Mouse (Mus musculus) hindbrain, embryonic 10.5 days (tissue): Measurements from ENCODE around the gene Tnfrsf23. TPM values are rescaled to one million over a fixed set of nuclear protein-coding genes. Genes with fewer than 3 reads are reported as not detected.

ENCODE experiments used
- DNase-seq: peaks from one replicate; pipeline ENCODE4 v3.0.0-alpha.2; 2017; ENCODE audit warnings: low spot score
- H3K27ac ChIP-seq: fragments of 300-500 bp; sonication (generic); 2 replicates; pipeline ENCODE4 v1.5.1; 2016; ENCODE audit warnings: mild to moderate bottlenecking, moderate library complexity
- H3K27me3 ChIP-seq: fragments of 300-500 bp; sonication (generic); 2 replicates; pipeline ENCODE4 v1.6.1; 2016; ENCODE audit warnings: mild to moderate bottlenecking; ENCODE audit not compliant: poor library complexity, insufficient read depth, severe bottlenecking
- H3K36me3 ChIP-seq: fragments of 300-500 bp; sonication (generic); 2 replicates; pipeline ENCODE4 v1.6.1; 2016; ENCODE audit warnings: mild to moderate bottlenecking, moderate library complexity
- H3K4me1 ChIP-seq: fragments of 300-500 bp; sonication (generic); replicated peaks from 2 replicates; pipeline ENCODE4 v1.6.1; 2016; ENCODE audit warnings: mild to moderate bottlenecking
- H3K4me3 ChIP-seq: fragments of 300-500 bp; sonication (generic); 2 replicates; pipeline ENCODE4 v1.5.1; 2016; ENCODE audit warnings: mild to moderate bottlenecking, moderate library complexity
- H3K9me3 ChIP-seq: fragments of 300-500 bp; sonication (generic); 2 replicates; pipeline ENCODE4 v1.6.1; 2016; ENCODE audit warnings: mild to moderate bottlenecking, moderate library complexity
- WGBS: fragments of 180-500 bp; shearing (Covaris S2); methylation state at CpG from one replicate; pipeline ENCODE4 v1.1.7; 2016; 5-methylcytosine and 5-hydroxymethylcytosine counted together
- polyA plus RNA-seq: library from polyadenylated mRNA; unstranded; fragments of >200 nt; fragmentation: Nextera tagmentation; extraction: Ambion mirVana; gene quantifications from 2 replicates; pipeline ENCODE4 v1.2.1, GENCODE M21; 2016

The Tnfrsf23 gene
- polyA plus RNA-seq, 1 experiment from 2014 or later, result 0.30 TPM

GRCm38 (mm10) chr7:143625151-143625550 is 60.5 kb downstream of the Tnfrsf23 start:
- 75% methylated on average over 5 of the region's 5 CpGs for WGBS
- Histone ChIP-seq H3K4me3 (no peak overlapping the region), H3K9me3 (no peaks in the 10 kb centered on the region), H3K4me1 (no peaks in the 10 kb centered on the region), H3K27ac (no peak overlapping the region), H3K36me3 (no peaks in the 10 kb centered on the region), H3K27me3 (no peaks in the 10 kb centered on the region)
- no peak for DNase-seq

GRCm38 (mm10) chr7:143624561-143624960 is 61.1 kb downstream of the Tnfrsf23 start:
- Histone ChIP-seq H3K4me1 (no peaks in the 10 kb centered on the region), H3K27me3 (no peaks in the 10 kb centered on the region), H3K36me3 (no peaks in the 10 kb centered on the region), H3K9me3 (no peaks in the 10 kb centered on the region), H3K27ac (no peak overlapping the region), H3K4me3 (no peak overlapping the region)
- 85% methylated on average over 3 of the region's 3 CpGs for WGBS
- DNase-seq, result no peak

- no peak overlapping the region for H3K4me3 ChIP-seq
- 81% methylated on average over 1 of the region's 1 CpGs for WGBS
- no peaks in the 10 kb centered on the region for H3K4me1 ChIP-seq
- H3K9me3 ChIP-seq, result no peaks in the 10 kb centered on the region
- no peaks in the 10 kb centered on the region for H3K36me3 ChIP-seq
- H3K27ac ChIP-seq, result no peak overlapping the region
- DNase-seq, result no peak
- H3K27me3 ChIP-seq, result no peaks in the 10 kb centered on the region
These were observed 64.7 kb downstream of the Tnfrsf23 start for GRCm38 (mm10) chr7:143620951-143621350.

Other genes starting within 250 kb of the Tnfrsf23 start
- 438 and 682 TPM in 2 replicates for gene Cdkn1c, start 224.8 kb downstream of the Tnfrsf23 start, polyA plus RNA-seq
- gene Slc22a18, start 212.1 kb downstream of the Tnfrsf23 start, polyA plus RNA-seq, result 0.39 and 0.58 TPM in 2 replicates
- 0.92 and 1.5 TPM in 2 replicates for gene Phlda2, start 182.7 kb downstream of the Tnfrsf23 start, polyA plus RNA-seq
- gene Nap1l4, start 136.8 kb downstream of the Tnfrsf23 start, polyA plus RNA-seq, result 365 and 372 TPM in 2 replicates
- 75.5 and 77.0 TPM in 2 replicates for gene Cars, start 85.8 kb downstream of the Tnfrsf23 start, polyA plus RNA-seq
- gene Tnfrsf26, start 57.1 kb downstream of the Tnfrsf23 start, polyA plus RNA-seq, result 0.18 and 0.31 TPM in 2 replicates
- 8.3 and 9.7 TPM in 2 replicates for gene Tnfrsf22, start 36.2 kb downstream of the Tnfrsf23 start, polyA plus RNA-seq
- gene Osbpl5, start 71.1 kb upstream of the Tnfrsf23 start, polyA plus RNA-seq, result 15.8 and 20.8 TPM in 2 replicates
- gene Mrgprg, start 81.1 kb upstream of the Tnfrsf23 start, polyA plus RNA-seq, result not detected in 2 replicates
- gene Mrgpre, start 98.6 kb upstream of the Tnfrsf23 start, polyA plus RNA-seq, result 2.2 and 2.7 TPM in 2 replicates
- 9.0 and 9.5 TPM in 2 replicates for gene Nadsyn1, start 137.0 kb upstream of the Tnfrsf23 start, polyA plus RNA-seq
- gene Dhcr7, start 137.3 kb upstream of the Tnfrsf23 start, polyA plus RNA-seq, result 92.6 and 95.7 TPM in 2 replicates
- gene Gm498, start 181.0 kb upstream of the Tnfrsf23 start, polyA plus RNA-seq, result not detected in 2 replicates